Mouse (Mus musculus) myocyte (in vitro differentiated cells): Measurements from ENCODE around the gene Mex3d. TPM values are rescaled to one million over a fixed set of nuclear protein-coding genes. Genes with fewer than 3 reads are reported as not detected.

Experiments used
- H3K27me3 ChIP-seq: one replicate; pipeline ENCODE4 v1.6.1; 2011; ENCODE audit not compliant: control insufficient read depth, insufficient read depth, insufficient read length
- H3K36me3 ChIP-seq: one replicate; pipeline ENCODE4 v1.6.1; 2011; ENCODE audit not compliant: control insufficient read depth, insufficient read depth
- H3K4me2 ChIP-seq: one replicate; pipeline ENCODE4 v1.6.1; 2011; ENCODE audit warnings: low read depth, control low read depth
- H3K4me3 ChIP-seq: one replicate; pipeline ENCODE4 v1.5.1; 2011; ENCODE audit warnings: mild to moderate bottlenecking, control low read depth, moderate library complexity
- H3K79me2 ChIP-seq: one replicate; pipeline ENCODE4 v1.6.1; 2011; ENCODE audit not compliant: control insufficient read depth, insufficient read depth
- H3ac ChIP-seq: one replicate; pipeline ENCODE4 v1.6.1; 2011; ENCODE audit not compliant: control insufficient read depth, insufficient read length
- CEBPB ChIP-seq: IDR thresholded peaks from 2 replicates; pipeline ENCODE4 v1.6.1; 2011; ENCODE audit warnings: mild to moderate bottlenecking, moderate library complexity; ENCODE audit not compliant: poor library complexity, insufficient read depth, severe bottlenecking
- E2F4 ChIP-seq: IDR thresholded peaks from one replicate; pipeline ENCODE4 v1.6.1; 2011; ENCODE audit warnings: mild to moderate bottlenecking, control low read depth, moderate library complexity; ENCODE audit not compliant: insufficient read depth
- MAX ChIP-seq: IDR thresholded peaks from one replicate; pipeline ENCODE4 v1.6.1; 2011; ENCODE audit warnings: low read depth, mild to moderate bottlenecking, control low read depth
- MYOD1 ChIP-seq, 3 experiments: IDR thresholded peaks; one replicate each; pipeline ENCODE4 v1.6.1; 2011; ENCODE audit warnings: control low read depth in 2 of 3, low read depth in 2 of 3, mild to moderate bottlenecking in 2 of 3, moderate library complexity in 1 of 3; ENCODE audit not compliant: insufficient read length in 2 of 3, control insufficient read depth in 1 of 3
- MYOG ChIP-seq, 3 experiments: IDR thresholded peaks; one replicate each; pipeline ENCODE4 v1.6.1; 2011; ENCODE audit warnings: control low read depth in 2 of 3, low read depth in 2 of 3, mild to moderate bottlenecking in 2 of 3; ENCODE audit not compliant: insufficient read length in 2 of 3, control insufficient read depth in 1 of 3, insufficient read depth in 1 of 3
- POLR2A ChIP-seq: IDR thresholded peaks from one replicate; pipeline ENCODE4 v1.6.1; 2011; ENCODE audit warnings: low read depth, mild to moderate bottlenecking, control low read depth, moderate library complexity; ENCODE audit not compliant: insufficient read length
- POLR2AphosphoS2 ChIP-seq: IDR thresholded peaks from one replicate; pipeline ENCODE4 v1.6.1; 2011; ENCODE audit warnings: low read depth, control low read depth; ENCODE audit not compliant: insufficient read length
- REST ChIP-seq: IDR thresholded peaks from one replicate; pipeline ENCODE4 v1.6.1; 2011; ENCODE audit warnings: mild to moderate bottlenecking, control low read depth, moderate library complexity; ENCODE audit not compliant: insufficient read depth, insufficient read length
- SRF ChIP-seq: IDR thresholded peaks from one replicate; pipeline ENCODE4 v1.6.1; 2011; ENCODE audit warnings: low read depth; ENCODE audit not compliant: control insufficient read depth, insufficient read length
- TCF12 ChIP-seq: IDR thresholded peaks from one replicate; pipeline ENCODE4 v1.6.1; 2011; ENCODE audit warnings: mild to moderate bottlenecking, control low read depth; ENCODE audit not compliant: poor library complexity, insufficient read depth, severe bottlenecking
- TCF3 ChIP-seq: IDR thresholded peaks from one replicate; pipeline ENCODE4 v1.6.1; 2011; ENCODE audit warnings: low read depth, control low read depth; ENCODE audit not compliant: insufficient read length
- USF1 ChIP-seq: IDR thresholded peaks from one replicate; pipeline ENCODE4 v1.6.1; 2011; ENCODE audit warnings: low read depth, mild to moderate bottlenecking, control low read depth, moderate library complexity
- polyA plus RNA-seq: library from polyadenylated mRNA; unstranded; fragments of >200 nt; fragmentation: generic; extraction: Trizol; gene quantifications from one replicate; pipeline ENCODE4 v1.2.1, GENCODE M21; 2012; ENCODE audit warnings: missing spikeins

Gene Mex3d
- 29.6 TPM for polyA plus RNA-seq

- Histone ChIP-seq H3K27me3 (no peaks in the 10 kb centered on the region), H3ac (peak within 1 kb of the TSS; percentile 87), H3K79me2 (peaks cover 46% of the 10 kb centered on the region), H3K4me2 (peak within 1 kb of the TSS; percentile 100), H3K4me3 (peak within 1 kb of the TSS; percentile 100), H3K36me3 (no peaks in the 10 kb centered on the region)
- peak in 1 of 3 experiments; percentile 66 for TF ChIP-seq MYOD1 (IDR thresholded peaks at IDR 0.05; ENCODE audit: control insufficient read depth in 1 of 3, insufficient read length in 2 of 3, low read depth in 2 of 3)
- TF ChIP-seq USF1: peak; percentile 36
- no peak for TF ChIP-seq TCF12
- TF ChIP-seq POLR2A: peak; percentile 57
- TF ChIP-seq POLR2AphosphoS2: peak; percentile 36
Measured at GRCm38 (mm10) chr10:80387522-80387959, at the start of gene Mex3d. Mex3d (minus strand) TSS chr10:80387659.

GRCm38 (mm10) chr10:80436276-80436675 is 48.8 kb upstream of the Mex3d start:
- Histone ChIP-seq H3K4me3 (no peak overlapping the region), H3K79me2 (peaks cover 21% of the 10 kb centered on the region), H3K4me2 (peak overlapping the region; percentile 53), H3K36me3 (no peaks in the 10 kb centered on the region), H3K27me3 (no peaks in the 10 kb centered on the region), H3ac (no peak overlapping the region)
- TF ChIP-seq MAX (no peak), E2F4 (no peak), POLR2AphosphoS2 (no peak), SRF (no peak), MYOG (IDR thresholded peaks at IDR 0.05; ENCODE audit: control insufficient read depth in 1 of 3, insufficient read depth in 1 of 3, insufficient read length in 2 of 3, low read depth in 2 of 3) (no peak), MYOD1 (IDR thresholded peaks at IDR 0.05; ENCODE audit: control insufficient read depth in 1 of 3, insufficient read length in 2 of 3, low read depth in 2 of 3) (no peak), USF1 (no peak), REST (no peak), TCF12 (no peak), CEBPB (no peak), TCF3 (no peak), POLR2A (no peak)

GRCm38 (mm10) chr10:80435764-80436163 is 48.3 kb upstream of the Mex3d start:
- peak in 1 of 3 experiments; percentile 28 for TF ChIP-seq MYOG (IDR thresholded peaks at IDR 0.05; ENCODE audit: control insufficient read depth in 1 of 3, insufficient read depth in 1 of 3, insufficient read length in 2 of 3, low read depth in 2 of 3)
- no peak for TF ChIP-seq MAX
- no peak overlapping the region for H3K4me3 ChIP-seq
- H3K4me2 ChIP-seq: peak overlapping the region; percentile 53
- H3K27me3 ChIP-seq: no peaks in the 10 kb centered on the region
- H3K36me3 ChIP-seq: no peaks in the 10 kb centered on the region
- peaks cover 26% of the 10 kb centered on the region for H3K79me2 ChIP-seq
- no peak overlapping the region for H3ac ChIP-seq

GRCm38 (mm10) chr10:80434823-80435222 is 47.4 kb upstream of the Mex3d start:
- H3ac ChIP-seq: no peak overlapping the region
- peaks cover 26% of the 10 kb centered on the region for H3K79me2 ChIP-seq
- H3K36me3 ChIP-seq: no peaks in the 10 kb centered on the region
- no peak overlapping the region for H3K4me2 ChIP-seq
- H3K4me3 ChIP-seq: peak overlapping the region; percentile 70
- no peaks in the 10 kb centered on the region for H3K27me3 ChIP-seq
- TF ChIP-seq SRF (no peak), E2F4 (no peak), CEBPB (no peak), USF1 (no peak), POLR2A (no peak), TCF3 (no peak), MYOG (IDR thresholded peaks at IDR 0.05; ENCODE audit: control insufficient read depth in 1 of 3, insufficient read depth in 1 of 3, insufficient read length in 2 of 3, low read depth in 2 of 3) (no peak)

- Histone ChIP-seq H3K4me2 (peak overlapping the region; percentile 30), H3K4me3 (peak overlapping the region; percentile 70), H3K27me3 (no peaks in the 10 kb centered on the region), H3K79me2 (peaks cover 32% of the 10 kb centered on the region), H3ac (no peak overlapping the region), H3K36me3 (no peaks in the 10 kb centered on the region)
- TF ChIP-seq REST (no peak), TCF3 (no peak), MYOG (IDR thresholded peaks at IDR 0.05; ENCODE audit: control insufficient read depth in 1 of 3, insufficient read depth in 1 of 3, insufficient read length in 2 of 3, low read depth in 2 of 3) (no peak)
Measured at GRCm38 (mm10) chr10:80434233-80434592, 46.8 kb upstream of the Mex3d start.
